Mouse (Mus musculus) midbrain, embryonic 15.5 days (tissue): ENCODE data around the gene Pitpnm3. TPM values are rescaled to one million over a fixed set of nuclear protein-coding genes. Genes with fewer than 3 reads are reported as not detected.
A peak's percentile ranks its signal among the peaks of the same experiment; 100 is the strongest.
"Not testable (repeated sequence)": the region's sequence is repeated elsewhere in the genome, so short reads cannot be mapped to it uniquely, and the experiment has no call there.

ENCODE experiments used
- ATAC-seq: fragments of 200-750 bp; cut with Nextera tagmentation; replicated peaks from 2 replicates; pipeline ENCODE4 v1.8.0; 2017; ENCODE audit warnings: moderate TSS enrichment
- H3K27ac ChIP-seq: fragments of 300-500 bp; sonication (generic); 2 replicates; pipeline ENCODE4 v1.5.1; 2015; ENCODE audit warnings: mild to moderate bottlenecking, inconsistent platforms
- H3K27me3 ChIP-seq: fragments of 300-500 bp; sonication (generic); replicated peaks from 2 replicates; pipeline ENCODE4 v1.6.1; 2015; ENCODE audit warnings: inconsistent platforms
- H3K36me3 ChIP-seq: fragments of 300-500 bp; sonication (generic); replicated peaks from 2 replicates; pipeline ENCODE4 v1.6.1; 2015; ENCODE audit warnings: inconsistent platforms
- H3K4me1 ChIP-seq: fragments of 300-500 bp; sonication (generic); 2 replicates; pipeline ENCODE4 v1.6.1; 2015; ENCODE audit warnings: inconsistent platforms
- H3K4me2 ChIP-seq: fragments of 300-500 bp; sonication (generic); 2 replicates; pipeline ENCODE4 v1.6.1; 2015; ENCODE audit warnings: inconsistent platforms, mild to moderate bottlenecking, moderate library complexity
- H3K4me3 ChIP-seq: fragments of 300-500 bp; sonication (generic); 2 replicates; pipeline ENCODE4 v1.5.1; 2015; ENCODE audit warnings: mild to moderate bottlenecking, inconsistent platforms
- H3K9ac ChIP-seq: fragments of 300-500 bp; sonication (generic); 2 replicates; pipeline ENCODE4 v1.6.1; 2015; ENCODE audit warnings: mild to moderate bottlenecking, inconsistent platforms
- H3K9me3 ChIP-seq: fragments of 300-500 bp; sonication (generic); 2 replicates; pipeline ENCODE4 v1.6.1; 2016; ENCODE audit warnings: inconsistent platforms
- WGBS: fragments of 180-500 bp; shearing (Covaris S2); methylation state at CpG from one replicate; pipeline ENCODE4 v1.1.7; 2015; ENCODE audit warnings: mixed read lengths; 5-methylcytosine and 5-hydroxymethylcytosine counted together
- polyA plus RNA-seq: library from polyadenylated mRNA; unstranded; fragments of >200 nt; fragmentation: Nextera tagmentation; extraction: Ambion mirVana; gene quantifications from 2 replicates; pipeline ENCODE4 v1.2.1, GENCODE M21; 2015

Pitpnm3 gene
- 4.8 and 5.3 TPM in 2 replicates for polyA plus RNA-seq

GRCm38 (mm10) chr11:72135383-72136158 is at the start of gene Pitpnm3:
Gene Pitpnm3 (minus strand): TSS chr11:72135778.
- Histone ChIP-seq H3K4me1 (peaks cover 27% of the 10 kb centered on the region), H3K4me2 (peak within 1 kb of the TSS; percentile 87), H3K9ac (peak within 1 kb of the TSS; percentile 68), H3K4me3 (peak within 1 kb of the TSS; percentile 59), H3K27me3 (peaks cover 35% of the 10 kb centered on the region), H3K36me3 (no peaks in the 10 kb centered on the region), H3K9me3 (no peaks in the 10 kb centered on the region), H3K27ac (0 out of 2 replicates have a peak within 1 kb of the TSS, but pooled peaks have one; percentile 15)
- WGBS = under 1% methylated on average over 88 of the region's 107 CpGs
- peak; percentile 57 for ATAC-seq

- Histone ChIP-seq H3K9ac (no peak overlapping the region), H3K36me3 (peaks cover 20% of the 10 kb centered on the region), H3K4me3 (no peak overlapping the region), H3K27ac (no peak overlapping the region), H3K4me2 (no peak overlapping the region), H3K4me1 (no peaks in the 10 kb centered on the region), H3K27me3 (no peaks in the 10 kb centered on the region), H3K9me3 (no peaks in the 10 kb centered on the region)
- 88% methylated on average over 4 of the region's 4 CpGs for WGBS
- no peak for ATAC-seq
Observed at GRCm38 (mm10) chr11:72184252-72184651, 48.7 kb upstream of the Pitpnm3 start.

GRCm38 (mm10) chr11:72181136-72181535 is 45.6 kb upstream of the Pitpnm3 start:
- no peaks in the 10 kb centered on the region for H3K9me3 ChIP-seq
- WGBS = 96% methylated on average over 4 of the region's 4 CpGs
- no peak overlapping the region for H3K9ac ChIP-seq
- H3K4me2 ChIP-seq = no peak overlapping the region
- no peak overlapping the region for H3K4me3 ChIP-seq
- no peaks in the 10 kb centered on the region for H3K4me1 ChIP-seq
- H3K27ac ChIP-seq = no peak overlapping the region
- no peak for ATAC-seq
- peaks cover 18% of the 10 kb centered on the region for H3K36me3 ChIP-seq
- no peaks in the 10 kb centered on the region for H3K27me3 ChIP-seq

GRCm38 (mm10) chr11:72180556-72180955 is 45.0 kb upstream of the Pitpnm3 start:
- WGBS = 90% methylated on average over 5 of the region's 5 CpGs
- H3K36me3 ChIP-seq = peaks cover 24% of the 10 kb centered on the region
- no peaks in the 10 kb centered on the region for H3K9me3 ChIP-seq
- H3K27ac ChIP-seq = no peak overlapping the region
- no peak overlapping the region for H3K4me2 ChIP-seq
- no peaks in the 10 kb centered on the region for H3K27me3 ChIP-seq
- H3K9ac ChIP-seq = no peak overlapping the region
- ATAC-seq = no peak
- no peaks in the 10 kb centered on the region for H3K4me1 ChIP-seq
- no peak overlapping the region for H3K4me3 ChIP-seq

GRCm38 (mm10) chr11:72176553-72176952 is 41.0 kb upstream of the Pitpnm3 start:
- ATAC-seq = no peak
- H3K9me3 ChIP-seq = no peaks in the 10 kb centered on the region
- H3K4me1 ChIP-seq = no peaks in the 10 kb centered on the region
- H3K27me3 ChIP-seq = no peaks in the 10 kb centered on the region
- 21% methylated on average over 3 of the region's 3 CpGs for WGBS
- H3K4me2 ChIP-seq = no peak overlapping the region
- no peak overlapping the region for H3K9ac ChIP-seq
- no peak overlapping the region for H3K4me3 ChIP-seq
- H3K27ac ChIP-seq = no peak overlapping the region
- peaks cover 41% of the 10 kb centered on the region for H3K36me3 ChIP-seq

- peaks cover 41% of the 10 kb centered on the region for H3K36me3 ChIP-seq
- no peak overlapping the region for H3K27ac ChIP-seq
- H3K27me3 ChIP-seq = no peaks in the 10 kb centered on the region
- no peaks in the 10 kb centered on the region for H3K9me3 ChIP-seq
- ATAC-seq = no peak
- H3K4me3 ChIP-seq = no peak overlapping the region
- no peaks in the 10 kb centered on the region for H3K4me1 ChIP-seq
- 72% methylated on average over 5 of the region's 5 CpGs for WGBS
- H3K4me2 ChIP-seq = no peak overlapping the region
- no peak overlapping the region for H3K9ac ChIP-seq
Observed at GRCm38 (mm10) chr11:72175966-72176365, 40.4 kb upstream of the Pitpnm3 start.

- 96% methylated on average over 6 of the region's 6 CpGs for WGBS
- H3K4me1 ChIP-seq = no peaks in the 10 kb centered on the region
- no peak overlapping the region for H3K27ac ChIP-seq
- peaks cover 38% of the 10 kb centered on the region for H3K36me3 ChIP-seq
- H3K4me3 ChIP-seq = no peak overlapping the region
- no peak overlapping the region for H3K9ac ChIP-seq
- no peak overlapping the region for H3K4me2 ChIP-seq
- no peak for ATAC-seq
- H3K9me3 ChIP-seq = no peaks in the 10 kb centered on the region
- no peaks in the 10 kb centered on the region for H3K27me3 ChIP-seq
Observed at GRCm38 (mm10) chr11:72174721-72175120, 39.1 kb upstream of the Pitpnm3 start.

GRCm38 (mm10) chr11:72173506-72173905 is 37.9 kb upstream of the Pitpnm3 start:
- Histone ChIP-seq H3K9ac (no peak overlapping the region), H3K9me3 (no peaks in the 10 kb centered on the region), H3K4me2 (no peak overlapping the region), H3K27ac (no peak overlapping the region), H3K4me1 (no peaks in the 10 kb centered on the region), H3K4me3 (no peak overlapping the region), H3K27me3 (no peaks in the 10 kb centered on the region), H3K36me3 (peaks cover 41% of the 10 kb centered on the region)
- WGBS = 91% methylated on average over 5 of the region's 5 CpGs
- no peak for ATAC-seq

- H3K4me3 ChIP-seq, H3K27ac ChIP-seq, H3K27me3 ChIP-seq, H3K4me1 ChIP-seq, ATAC-seq, H3K9me3 ChIP-seq, H3K9ac ChIP-seq, H3K4me2 ChIP-seq: not testable (repeated sequence)
- H3K36me3 ChIP-seq = peaks cover 43% of the 10 kb centered on the region
- WGBS = 90% methylated on average over 4 of the region's 4 CpGs
Observed at GRCm38 (mm10) chr11:72171906-72172305, 36.3 kb upstream of the Pitpnm3 start.

GRCm38 (mm10) chr11:72169871-72170270 is 34.3 kb upstream of the Pitpnm3 start:
- ATAC-seq = no peak
- Histone ChIP-seq H3K9ac (no peak overlapping the region), H3K4me1 (no peaks in the 10 kb centered on the region), H3K4me2 (no peak overlapping the region), H3K27ac (no peak overlapping the region), H3K36me3 (peaks cover 48% of the 10 kb centered on the region), H3K27me3 (no peaks in the 10 kb centered on the region), H3K4me3 (no peak overlapping the region), H3K9me3 (no peaks in the 10 kb centered on the region)
- 88% methylated on average over 4 of the region's 4 CpGs for WGBS

GRCm38 (mm10) chr11:72163198-72163597 is 27.6 kb upstream of the Pitpnm3 start:
- no peak overlapping the region for H3K9ac ChIP-seq
- no peaks in the 10 kb centered on the region for H3K9me3 ChIP-seq
- H3K36me3 ChIP-seq = peaks cover 53% of the 10 kb centered on the region
- ATAC-seq = no peak
- H3K4me1 ChIP-seq = no peaks in the 10 kb centered on the region
- WGBS = 98% methylated on average over 2 of the region's 2 CpGs
- no peaks in the 10 kb centered on the region for H3K27me3 ChIP-seq
- no peak overlapping the region for H3K4me2 ChIP-seq
- no peak overlapping the region for H3K4me3 ChIP-seq
- no peak overlapping the region for H3K27ac ChIP-seq

GRCm38 (mm10) chr11:72156624-72157023 is 21.0 kb upstream of the Pitpnm3 start:
- Histone ChIP-seq H3K27ac (no peak overlapping the region), H3K4me2 (no peak overlapping the region), H3K27me3 (no peaks in the 10 kb centered on the region), H3K4me3 (no peak overlapping the region), H3K36me3 (peaks cover 15% of the 10 kb centered on the region; the same call in 1 of the 2 replicates), H3K9ac (no peak overlapping the region), H3K9me3 (no peaks in the 10 kb centered on the region), H3K4me1 (peaks cover 13% of the 10 kb centered on the region)
- WGBS = 76% methylated on average over 2 of the region's 2 CpGs
- ATAC-seq = no peak

- ATAC-seq = no peak
- H3K36me3 ChIP-seq = peaks cover 15% of the 10 kb centered on the region; the same call in 1 of the 2 replicates
- H3K27me3 ChIP-seq = no peaks in the 10 kb centered on the region
- peaks cover 13% of the 10 kb centered on the region for H3K4me1 ChIP-seq
- H3K9me3 ChIP-seq = no peaks in the 10 kb centered on the region
- no peak overlapping the region for H3K9ac ChIP-seq
- no peak overlapping the region for H3K4me2 ChIP-seq
- 75% methylated on average over 4 of the region's 4 CpGs for WGBS
- no peak overlapping the region for H3K4me3 ChIP-seq
- H3K27ac ChIP-seq = no peak overlapping the region
Observed at GRCm38 (mm10) chr11:72155981-72156428, 20.4 kb upstream of the Pitpnm3 start.
